Mouse (Mus musculus) spleen, postnatal 36 days (tissue): ENCODE measurements around the gene Heatr4.

ENCODE experiments used
- DNase-seq, 2 experiments: peaks; one replicate each; pipeline ENCODE4 v3.0.0; 2022; ENCODE audit warnings: low spot score in 2 of 2, mixed read lengths in 1 of 2

The Heatr4 gene

GRCm38 (mm10) chr12:83998341-83999107, 13.9 kb upstream of the Heatr4 start:
- no peak for DNase-seq

DNA sequence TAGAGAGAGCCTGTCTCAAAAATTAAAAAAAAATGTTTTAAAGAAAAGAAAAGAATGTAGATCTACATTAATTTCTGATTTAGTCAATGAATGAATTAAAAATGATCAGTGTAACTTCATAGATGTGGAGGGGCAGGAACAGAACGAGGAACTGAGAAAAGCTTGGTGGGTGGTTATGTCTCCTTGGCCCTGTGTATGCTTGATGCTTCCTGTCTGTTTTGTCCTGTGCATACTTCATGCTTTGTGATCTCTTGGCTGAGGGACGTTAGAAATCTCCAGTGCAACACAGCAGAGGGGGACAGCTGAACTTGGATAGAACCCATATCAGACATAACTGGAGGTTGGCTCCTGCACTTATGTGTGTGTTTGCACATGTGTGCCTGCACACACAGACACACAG, 12.6 kb upstream of the Heatr4 start:
- DNase-seq: peak in 1 of 2 experiments; percentile 26

GRCm38 (mm10) chr12:83989378-83989777, 4.7 kb upstream of the Heatr4 start:
- no peak for DNase-seq

GRCm38 (mm10) chr12:83988483-83988882, 3.8 kb upstream of the Heatr4 start:
- DNase-seq: no peak

GRCm38 (mm10) chr12:83987583-83988441, 3.2 kb upstream of the Heatr4 start, which contains the start of gene Acot2:
Gene Acot2 (plus strand): TSS chr12:83987861.
- DNase-seq: peak; percentile 83 to 84

GRCm38 (mm10) chr12:83987242-83987582, 2.6 kb upstream of the Heatr4 start:
- DNase-seq: no peak

- no peak for DNase-seq
These were observed 3.0 kb downstream of the Heatr4 start for GRCm38 (mm10) chr12:83981615-83982014.

GRCm38 (mm10) chr12:83978862-83979261, 5.8 kb downstream of the Heatr4 start:
- DNase-seq: no peak

DNA sequence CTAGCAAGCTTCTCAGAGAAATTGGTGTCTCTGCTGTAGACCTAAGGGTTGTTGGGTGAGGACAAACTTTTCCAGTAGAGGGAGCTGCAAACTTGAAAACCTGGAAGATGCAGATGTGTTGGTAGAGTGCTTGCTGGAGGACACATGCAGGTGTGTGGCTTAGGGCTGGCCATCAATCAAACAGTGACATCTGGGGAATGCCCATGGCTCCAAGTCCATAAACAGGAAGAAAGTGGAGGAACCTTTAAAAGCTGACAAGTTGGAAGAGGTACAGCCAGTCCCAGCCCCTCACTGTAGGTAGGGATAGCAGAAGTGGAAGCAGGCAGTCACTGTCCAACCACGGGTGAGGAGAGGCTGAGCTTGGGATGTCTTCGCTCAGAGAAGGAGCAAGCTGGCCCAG, 12.5 kb downstream of the Heatr4 start:
- peak; percentile 34 to 39 for DNase-seq

- no peak for DNase-seq
These were observed 19.4 kb downstream of the Heatr4 start for GRCm38 (mm10) chr12:83965235-83965634.

DNA sequence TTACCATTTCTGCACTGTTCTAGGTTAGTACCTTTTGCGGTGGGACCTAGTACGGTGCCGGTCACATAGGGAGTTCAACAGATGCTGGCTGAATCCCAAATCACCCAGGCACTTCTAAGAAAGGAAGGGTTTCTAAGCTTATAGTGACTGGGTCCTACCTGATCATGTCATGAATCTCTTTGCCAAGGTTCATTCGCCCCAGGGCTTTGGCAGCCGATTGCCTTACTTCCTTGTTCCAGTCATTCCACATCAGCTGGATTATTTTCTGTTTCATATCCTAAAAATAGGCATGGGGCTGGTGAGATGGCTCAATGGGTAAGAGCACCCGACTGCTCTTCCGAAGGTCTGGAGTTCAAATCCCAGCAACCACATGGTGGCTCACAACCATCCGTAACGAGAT, 26.4 kb downstream of the Heatr4 start:
- no peak for DNase-seq

- DNase-seq: no peak
These were observed 32.7 kb downstream of the Heatr4 start for GRCm38 (mm10) chr12:83951711-83952575.

- no peak for DNase-seq
These were observed 33.6 kb downstream of the Heatr4 start for GRCm38 (mm10) chr12:83950840-83951701.

GRCm38 (mm10) chr12:83950493-83950839, 34.2 kb downstream of the Heatr4 start, which contains the start of gene Riox1:
Gene Riox1 (plus strand): TSS chr12:83950608.
- peak; percentile 79 to 81 for DNase-seq

- DNase-seq: no peak
These were observed 34.7 kb downstream of the Heatr4 start for GRCm38 (mm10) chr12:83949776-83950492.

GRCm38 (mm10) chr12:83949043-83949442, 35.6 kb downstream of the Heatr4 start:
- peak in 1 of 2 experiments; percentile 21 for DNase-seq

DNA sequence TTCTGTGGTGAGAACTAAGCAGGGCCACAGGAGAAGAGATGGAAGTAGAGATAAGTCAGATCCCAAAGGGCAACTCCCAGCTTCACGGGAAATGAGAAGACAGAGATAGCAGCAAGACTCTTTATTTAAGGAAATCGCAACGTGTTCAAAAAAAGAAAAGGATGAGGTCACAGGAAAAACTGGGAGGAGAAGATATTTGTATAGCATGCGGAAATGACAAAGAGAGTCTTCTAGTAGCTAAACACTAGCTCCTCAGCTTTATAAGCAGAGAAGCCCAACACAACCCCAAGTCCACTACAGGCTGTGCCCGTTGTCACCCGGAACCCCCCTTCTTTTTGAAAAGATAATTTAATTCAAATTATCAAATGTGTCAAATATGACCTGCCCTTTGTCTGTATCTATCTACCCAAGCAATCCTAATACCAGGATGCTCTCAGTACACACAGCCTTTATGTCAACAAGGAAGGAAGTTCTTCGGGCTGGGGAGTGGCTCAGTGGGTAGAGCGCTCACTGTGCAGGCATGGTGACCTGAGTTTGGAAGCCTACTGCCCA, 37.3 kb downstream of the Heatr4 start:
- no peak for DNase-seq

DNA sequence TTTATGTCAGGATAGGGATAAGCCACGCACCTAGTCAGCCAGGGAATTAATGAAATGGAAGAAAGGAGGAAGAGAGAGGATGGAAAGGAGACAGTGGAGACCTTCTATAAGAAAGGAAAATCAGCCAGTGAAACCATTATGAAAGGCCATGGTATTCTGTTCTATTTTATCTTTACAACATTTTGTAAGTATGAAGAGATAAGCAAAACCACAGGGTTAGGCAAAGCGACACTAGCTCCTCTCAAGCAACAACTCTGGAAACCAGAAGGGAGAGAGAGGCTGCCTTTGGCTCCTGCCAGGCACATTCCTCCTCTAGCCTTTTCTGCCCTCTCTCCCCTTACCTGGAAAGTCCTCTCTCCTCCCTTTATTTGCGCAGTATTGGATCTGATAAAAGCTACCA, 42.7 kb downstream of the Heatr4 start:
- DNase-seq: no peak

GRCm38 (mm10) chr12:83940031-83940430, 44.6 kb downstream of the Heatr4 start:
- DNase-seq: no peak

GRCm38 (mm10) chr12:83939332-83939731, 45.3 kb downstream of the Heatr4 start:
- DNase-seq: no peak
